Mouse (Mus musculus): ENCODE data around the gene Spats2.

DNA sequence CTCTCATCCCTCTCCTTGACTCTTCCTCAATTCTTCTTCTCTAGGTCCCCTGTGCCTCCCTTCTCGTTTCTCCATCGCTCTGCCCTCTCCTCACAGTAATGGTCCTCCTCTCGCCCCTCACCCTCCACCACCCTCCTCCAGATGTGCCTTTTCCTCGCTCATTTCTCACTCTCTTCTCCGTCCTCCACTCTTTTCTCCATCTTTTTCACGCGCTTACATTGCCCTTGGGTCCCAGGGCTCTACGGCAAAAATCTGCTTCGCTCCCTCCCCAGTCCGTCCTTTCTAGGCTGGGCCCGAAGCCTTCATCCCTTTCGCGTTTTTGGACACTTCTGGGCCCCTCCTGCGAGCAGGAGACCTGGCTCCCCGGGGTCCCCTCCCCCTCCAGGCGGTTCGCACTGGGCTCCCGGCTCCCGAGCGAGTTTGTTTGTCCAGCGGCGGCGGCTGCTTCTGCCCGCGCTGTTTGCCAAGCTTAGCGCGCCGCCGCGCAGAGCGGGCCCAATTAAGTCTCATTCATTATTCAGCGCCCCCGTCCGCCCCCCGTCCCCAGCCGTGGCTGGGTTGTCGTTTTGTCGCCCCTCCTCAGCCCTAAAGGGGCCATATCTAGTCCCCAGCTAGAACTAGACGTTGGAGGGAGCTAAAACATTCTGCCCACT lies 27.8 kb upstream of the Spats2 start:
- no peak for TF ChIP-seq GATA1 (IDR thresholded peaks at IDR 0.05; ENCODE audit: borderline replicate concordance, low read length)
- TF ChIP-seq FLI1 (IDR thresholded peaks at IDR 0.05; ENCODE audit: low read length), result no peak
